Mouse (Mus musculus) midbrain, embryonic 10.5 days (tissue): ENCODE results near the gene Rnf20. TPM values are rescaled to one million over a fixed set of nuclear protein-coding genes. Genes with fewer than 3 reads are reported as not detected.
"Not testable (repeated sequence)": the region's sequence is repeated elsewhere in the genome, so short reads cannot be mapped to it uniquely, and the experiment has no call there.

Source experiments
- DNase-seq: peaks from one replicate; pipeline ENCODE4 v3.0.0-alpha.2; 2017; ENCODE audit warnings: low spot score
- H3K27ac ChIP-seq: fragments of 300-500 bp; sonication (generic); replicated peaks from 2 replicates; pipeline ENCODE4 v1.5.1; 2016; ENCODE audit warnings: mild to moderate bottlenecking
- H3K27me3 ChIP-seq: fragments of 300-500 bp; sonication (generic); 2 replicates; pipeline ENCODE4 v1.6.1; 2016; ENCODE audit warnings: low read depth, mild to moderate bottlenecking; ENCODE audit not compliant: poor library complexity, severe bottlenecking
- H3K36me3 ChIP-seq: fragments of 300-500 bp; sonication (generic); 2 replicates; pipeline ENCODE4 v1.6.1; 2016; ENCODE audit warnings: mild to moderate bottlenecking, moderate library complexity
- H3K4me1 ChIP-seq: fragments of 300-500 bp; sonication (generic); 2 replicates; pipeline ENCODE4 v1.6.1; 2016
- H3K4me3 ChIP-seq: fragments of 300-500 bp; sonication (generic); 2 replicates; pipeline ENCODE4 v1.5.1; 2016; ENCODE audit warnings: mild to moderate bottlenecking, moderate library complexity
- H3K9me3 ChIP-seq: fragments of 300-500 bp; sonication (generic); replicated peaks from 2 replicates; pipeline ENCODE4 v1.6.1; 2016; ENCODE audit warnings: mild to moderate bottlenecking
- WGBS: fragments of 180-500 bp; shearing (Covaris S2); methylation state at CpG from one replicate; pipeline ENCODE4 v1.1.7; 2016; 5-methylcytosine and 5-hydroxymethylcytosine counted together
- polyA plus RNA-seq: library from polyadenylated mRNA; unstranded; fragments of >200 nt; fragmentation: Nextera tagmentation; extraction: Ambion mirVana; gene quantifications from 2 replicates; pipeline ENCODE4 v1.2.1, GENCODE M21; 2016

The Rnf20 gene
- polyA plus RNA-seq, 1 experiment from 2014 or later, result 49.7 TPM

DNA sequence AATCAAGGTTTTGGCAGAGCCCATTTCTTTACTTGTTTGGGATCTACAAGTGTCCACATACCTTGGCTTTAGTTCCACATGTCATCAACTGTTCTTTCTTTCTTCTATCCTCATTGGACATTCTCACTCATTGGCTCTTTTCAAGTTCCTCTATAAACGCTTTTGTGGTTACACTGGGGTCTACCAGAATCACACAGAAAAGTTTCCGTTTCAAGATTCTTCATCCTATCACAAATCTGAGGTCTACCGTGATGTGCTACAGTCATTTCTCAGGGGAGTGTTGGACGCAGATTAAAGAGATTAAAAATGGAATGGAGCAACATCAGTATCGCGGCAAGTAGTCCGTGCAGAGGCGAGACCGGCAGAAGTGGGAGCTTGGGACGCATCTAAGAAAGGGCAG is 14.9 kb upstream of the Rnf20 start:
- no peaks in the 10 kb centered on the region for H3K36me3 ChIP-seq
- H3K4me1 ChIP-seq, result no peaks in the 10 kb centered on the region
- no peaks in the 10 kb centered on the region for H3K27me3 ChIP-seq
- H3K4me3 ChIP-seq, result no peak overlapping the region
- H3K9me3 ChIP-seq, result no peaks in the 10 kb centered on the region
- no peak for DNase-seq
- WGBS, result 94% methylated on average over 10 of the region's 10 CpGs
- no peak overlapping the region for H3K27ac ChIP-seq

DNA sequence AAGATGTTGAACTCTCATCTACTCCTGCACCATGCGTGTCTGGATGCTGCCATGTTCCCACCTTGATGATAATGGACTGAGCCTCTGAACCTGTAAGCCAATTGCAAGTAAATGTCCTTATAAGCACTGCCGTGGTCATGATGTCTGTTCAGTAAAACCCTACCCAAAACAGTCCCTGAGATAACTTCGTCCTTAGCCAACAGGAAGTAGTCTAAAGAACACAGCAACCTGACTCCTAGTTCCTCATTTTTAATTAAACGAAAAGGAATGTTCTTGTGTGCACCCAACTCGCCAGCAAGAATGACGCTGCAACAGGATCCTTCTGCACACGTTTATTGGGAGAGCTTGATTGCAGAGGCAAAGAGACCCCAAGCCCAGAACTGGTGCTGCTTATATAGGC is 11.9 kb upstream of the Rnf20 start:
- not testable (repeated sequence) for H3K27ac ChIP-seq, H3K36me3 ChIP-seq, H3K4me3 ChIP-seq, H3K27me3 ChIP-seq, H3K4me1 ChIP-seq, H3K9me3 ChIP-seq, DNase-seq
- WGBS, result 94% methylated on average over 7 of the region's 7 CpGs

DNA sequence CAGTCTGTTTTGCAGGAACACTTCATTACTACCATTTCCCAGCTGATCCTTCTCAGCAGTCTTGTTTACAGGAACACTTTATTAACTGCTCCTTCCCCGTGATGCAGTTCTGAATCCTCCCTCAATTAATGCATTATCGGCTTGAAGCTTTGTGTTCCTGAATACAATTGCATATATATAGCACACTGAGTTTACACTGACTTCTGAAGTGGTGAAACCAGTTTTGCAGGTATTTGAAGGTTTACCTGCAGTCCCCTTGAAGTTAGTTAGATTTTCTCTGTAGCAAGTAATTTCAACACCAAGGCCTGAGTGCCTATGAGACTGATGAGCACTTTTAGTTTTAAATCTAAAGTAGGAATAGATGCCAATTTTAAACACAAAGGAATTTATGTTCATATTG is 9.5 kb upstream of the Rnf20 start:
- no peak for DNase-seq
- Histone ChIP-seq H3K4me3 (no peak overlapping the region), H3K9me3 (no peaks in the 10 kb centered on the region), H3K36me3 (no peaks in the 10 kb centered on the region), H3K27me3 (no peaks in the 10 kb centered on the region), H3K27ac (no peak overlapping the region), H3K4me1 (0 out of 2 replicates have a peak, but pooled peaks cover 3% of the 10 kb centered on the region)
- 83% methylated on average over 2 of the region's 2 CpGs for WGBS

DNA sequence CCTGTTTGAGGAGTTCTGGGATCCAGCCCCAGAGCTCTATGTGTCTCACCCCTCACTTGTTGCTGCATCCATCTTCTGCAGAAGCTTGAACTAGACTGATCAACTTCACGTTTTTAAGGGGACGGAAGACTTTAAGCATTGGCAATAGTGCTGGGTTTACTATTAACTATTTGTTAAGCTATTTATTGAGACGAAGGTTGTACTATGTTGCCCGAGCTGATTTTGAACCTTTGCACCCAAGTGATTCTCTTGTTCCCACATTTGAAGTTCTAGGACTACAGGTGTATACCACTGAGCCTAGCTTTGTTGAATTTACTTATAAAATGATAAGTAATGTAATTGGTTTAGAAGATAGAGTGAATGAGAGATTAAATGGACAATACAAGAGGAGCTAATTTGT is 7.9 kb upstream of the Rnf20 start:
- 91% methylated on average over 4 of the region's 4 CpGs for WGBS
- H3K4me3 ChIP-seq, result no peak overlapping the region
- H3K36me3 ChIP-seq, result no peaks in the 10 kb centered on the region
- H3K27ac ChIP-seq, result no peak overlapping the region
- no peak for DNase-seq
- no peaks in the 10 kb centered on the region for H3K27me3 ChIP-seq
- H3K9me3 ChIP-seq, result no peaks in the 10 kb centered on the region
- H3K4me1 ChIP-seq, result 0 out of 2 replicates have a peak, but pooled peaks cover 3% of the 10 kb centered on the region

DNA sequence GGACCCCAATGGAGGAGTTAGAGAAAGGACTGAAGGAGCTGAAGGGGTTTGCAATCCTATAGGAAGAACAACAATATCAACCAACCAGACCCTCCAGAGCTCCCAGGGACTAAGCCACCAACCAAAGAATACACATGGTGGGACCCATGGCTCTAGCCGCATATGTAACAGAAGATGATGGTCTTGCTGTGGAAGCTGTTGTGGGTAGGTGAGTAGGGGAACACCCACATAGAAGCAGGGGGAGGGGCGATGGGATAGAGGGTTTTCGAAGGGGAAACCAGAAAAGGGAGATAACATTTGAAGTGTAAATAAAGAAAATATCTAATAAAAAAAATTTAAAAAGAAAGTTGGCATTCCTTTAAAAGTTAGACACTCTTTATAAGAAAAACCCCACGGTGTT is 6.8 kb upstream of the Rnf20 start:
- not testable (repeated sequence) for H3K36me3 ChIP-seq, H3K4me3 ChIP-seq, H3K27ac ChIP-seq, H3K27me3 ChIP-seq, H3K9me3 ChIP-seq, DNase-seq, H3K4me1 ChIP-seq
- WGBS, result 93% methylated on average over 4 of the region's 4 CpGs

DNA sequence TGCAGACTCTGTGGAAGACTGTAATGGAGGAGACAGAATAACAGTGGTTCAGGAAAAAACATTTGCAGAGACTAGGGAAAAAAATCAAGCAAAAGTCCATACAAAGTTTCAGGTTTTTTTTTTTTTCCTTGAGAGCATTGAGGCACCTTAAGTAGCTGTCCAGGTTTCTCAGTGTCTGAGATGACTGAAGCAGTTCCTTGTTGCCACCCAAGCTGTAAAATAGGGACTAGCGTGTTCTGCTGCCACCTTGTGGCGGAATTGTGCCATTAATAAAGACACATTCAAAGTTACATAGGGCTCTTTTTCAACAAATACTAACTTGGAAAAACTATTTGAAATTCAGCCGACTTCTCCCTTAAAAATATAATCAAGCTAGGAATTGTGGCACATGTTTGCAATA is 4.8 kb upstream of the Rnf20 start:
- DNase-seq, result peak; percentile 54
- Histone ChIP-seq H3K27ac (no peak overlapping the region), H3K4me1 (0 out of 2 replicates have a peak, but pooled peaks cover 6% of the 10 kb centered on the region), H3K4me3 (no peak overlapping the region), H3K9me3 (no peaks in the 10 kb centered on the region), H3K36me3 (no peaks in the 10 kb centered on the region), H3K27me3 (no peaks in the 10 kb centered on the region)
- WGBS, result 8% methylated on average over 3 of the region's 3 CpGs

DNA sequence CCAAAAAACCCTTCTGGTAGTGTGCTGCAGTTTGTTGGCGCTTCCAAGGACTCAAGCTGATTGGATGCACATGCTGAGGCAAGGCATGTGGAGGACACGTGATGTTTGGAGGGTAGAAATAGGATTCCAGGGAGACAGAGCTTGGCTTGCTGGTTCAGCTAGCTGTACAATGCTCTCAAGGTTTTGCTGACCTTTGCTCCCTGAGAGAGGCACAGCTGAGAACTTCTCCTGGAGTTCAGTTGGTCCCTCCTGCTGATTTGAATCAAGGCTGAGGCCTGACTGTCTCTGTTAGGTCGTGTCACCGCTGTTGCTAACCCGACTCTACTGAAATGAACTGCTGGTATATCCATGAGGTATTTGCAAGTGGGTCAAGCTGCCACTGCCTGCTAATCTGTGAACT is 2.9 kb upstream of the Rnf20 start:
- no peak overlapping the region for H3K4me3 ChIP-seq
- peaks cover 6% of the 10 kb centered on the region for H3K36me3 ChIP-seq
- 81% methylated on average over 5 of the region's 5 CpGs for WGBS
- H3K27ac ChIP-seq, result no peak overlapping the region
- H3K27me3 ChIP-seq, result no peaks in the 10 kb centered on the region
- peaks cover 20% of the 10 kb centered on the region for H3K4me1 ChIP-seq
- H3K9me3 ChIP-seq, result no peaks in the 10 kb centered on the region
- DNase-seq, result no peak

DNA sequence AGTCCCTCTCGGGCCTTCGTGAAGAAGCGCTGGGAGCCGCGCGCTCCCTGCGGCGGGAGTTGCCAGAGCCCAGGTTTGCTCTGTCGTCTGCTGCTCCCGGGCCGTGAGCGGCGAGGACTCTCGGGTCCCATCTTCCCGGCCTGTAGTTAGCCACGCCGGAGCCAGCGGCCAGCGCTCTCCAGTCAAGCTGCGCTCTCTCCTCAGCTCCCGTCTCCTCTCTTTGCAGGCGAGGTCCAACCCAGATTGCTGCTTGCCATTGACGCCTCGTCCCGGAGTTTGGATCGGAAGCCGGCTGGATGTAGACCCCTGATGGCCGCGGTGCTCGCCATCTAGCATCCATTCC is 304 bp downstream of the Rnf20 start:
- Histone ChIP-seq H3K4me3 (peak overlapping the region; percentile 81), H3K27me3 (no peaks in the 10 kb centered on the region)
- WGBS, result under 1% methylated on average over 30 of the region's 30 CpGs

DNA sequence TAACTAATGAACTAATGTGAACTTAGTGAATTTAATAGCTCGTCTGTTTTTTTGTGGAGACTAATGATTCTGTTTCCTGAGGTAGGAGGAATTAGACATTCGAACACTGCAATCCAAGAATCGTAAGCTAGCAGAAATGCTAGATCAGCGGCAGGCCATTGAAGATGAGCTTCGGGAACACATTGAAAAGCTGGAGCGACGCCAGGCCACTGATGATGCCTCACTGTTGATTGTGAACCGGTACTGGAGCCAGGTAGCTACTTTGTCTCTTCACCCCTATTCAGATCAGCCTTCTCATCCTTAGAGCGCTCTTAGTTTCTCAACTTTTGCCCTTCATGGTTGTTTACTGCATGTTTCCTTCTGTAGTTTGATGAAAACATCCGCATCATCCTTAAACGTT is 6.0 kb downstream of the Rnf20 start:
- Histone ChIP-seq H3K27me3 (no peaks in the 10 kb centered on the region), H3K4me1 (peaks cover 9% of the 10 kb centered on the region), H3K4me3 (no peak overlapping the region), H3K27ac (no peak overlapping the region), H3K9me3 (no peaks in the 10 kb centered on the region), H3K36me3 (peaks cover 87% of the 10 kb centered on the region)
- no peak for DNase-seq
- 95% methylated on average over 11 of the region's 11 CpGs for WGBS

More for the DNA sequence above, 304 bp downstream of the Rnf20 start:
- no peaks in the 10 kb centered on the region for H3K9me3 ChIP-seq
- H3K36me3 ChIP-seq, result peaks cover 37% of the 10 kb centered on the region
- peak overlapping the region; percentile 90 for H3K27ac ChIP-seq
- peaks cover 16% of the 10 kb centered on the region for H3K4me1 ChIP-seq
- DNase-seq, result no peak

DNA sequence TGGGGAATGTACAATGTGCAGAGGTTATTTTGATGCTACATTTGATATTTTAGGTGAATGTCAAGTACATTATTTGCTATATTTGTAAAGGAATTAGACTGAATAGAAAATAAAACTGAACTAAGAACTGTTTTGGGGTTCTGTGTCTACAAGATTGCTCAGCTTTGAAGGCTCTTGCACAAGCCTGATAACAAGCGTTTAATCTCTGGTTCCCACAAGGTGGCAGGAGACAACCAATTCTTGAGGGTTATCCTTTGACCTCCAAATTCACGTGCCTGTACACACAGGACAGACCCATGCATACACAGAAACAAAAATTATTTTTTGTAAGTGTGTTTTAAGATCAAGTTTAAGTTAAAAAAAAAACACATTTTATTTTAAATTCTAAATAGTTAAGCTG is 8.1 kb downstream of the Rnf20 start:
- Histone ChIP-seq H3K27ac (no peak overlapping the region), H3K4me1 (no peaks in the 10 kb centered on the region), H3K27me3 (no peaks in the 10 kb centered on the region), H3K4me3 (no peak overlapping the region), H3K36me3 (peaks cover 93% of the 10 kb centered on the region), H3K9me3 (no peaks in the 10 kb centered on the region)
- DNase-seq, result no peak
- 76% methylated on average over 2 of the region's 2 CpGs for WGBS

DNA sequence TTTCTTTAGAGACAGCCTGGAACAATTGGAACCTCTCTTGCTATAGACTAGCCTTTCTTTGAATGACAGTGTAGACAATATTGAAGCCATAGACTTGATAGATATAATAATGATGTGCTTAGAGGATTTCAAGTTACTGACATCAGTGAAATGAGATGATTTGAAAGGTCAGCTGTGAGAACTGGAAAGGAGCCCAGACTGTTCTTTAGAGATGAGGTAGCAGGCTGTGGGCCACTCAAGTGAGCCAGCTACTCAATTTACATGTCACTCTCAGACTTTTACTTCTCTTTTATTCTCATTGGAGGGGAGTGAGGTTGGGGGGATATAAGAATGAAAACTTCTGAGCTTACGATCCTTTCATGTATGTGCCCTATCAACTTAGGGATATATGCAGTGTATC is 27.6 kb downstream of the Rnf20 start:
- H3K27ac ChIP-seq, result no peak overlapping the region
- no peaks in the 10 kb centered on the region for H3K27me3 ChIP-seq
- no peaks in the 10 kb centered on the region for H3K4me1 ChIP-seq
- DNase-seq, result no peak
- H3K36me3 ChIP-seq, result peaks cover 87% of the 10 kb centered on the region
- H3K9me3 ChIP-seq, result no peaks in the 10 kb centered on the region
- 78% methylated on average over 1 of the region's 1 CpGs for WGBS
- no peak overlapping the region for H3K4me3 ChIP-seq

DNA sequence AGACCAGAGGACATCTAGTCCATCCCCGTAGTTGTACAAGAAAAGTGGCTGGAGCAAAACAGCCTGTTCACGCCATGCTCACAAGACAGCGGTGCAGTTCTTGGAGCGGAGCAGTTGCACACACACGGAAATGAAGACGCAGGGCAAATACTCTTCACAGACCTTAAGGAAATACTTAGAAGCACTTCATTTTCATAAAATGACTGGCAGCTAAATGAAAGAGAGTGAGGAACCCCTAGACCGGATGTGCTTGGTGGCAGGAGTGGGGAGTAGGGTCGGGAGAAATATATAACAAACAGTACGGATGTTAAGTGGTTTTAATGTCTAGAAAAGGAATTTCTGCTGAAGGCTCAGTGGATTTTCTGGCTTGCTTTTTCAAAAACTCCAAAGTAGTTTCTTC is 29.9 kb downstream of the Rnf20 start:
- Histone ChIP-seq H3K27ac (no peak overlapping the region), H3K4me3 (no peak overlapping the region), H3K4me1 (no peaks in the 10 kb centered on the region), H3K9me3 (no peaks in the 10 kb centered on the region), H3K27me3 (no peaks in the 10 kb centered on the region), H3K36me3 (peaks cover 69% of the 10 kb centered on the region)
- no peak for DNase-seq
- WGBS, result 94% methylated on average over 9 of the region's 9 CpGs

DNA sequence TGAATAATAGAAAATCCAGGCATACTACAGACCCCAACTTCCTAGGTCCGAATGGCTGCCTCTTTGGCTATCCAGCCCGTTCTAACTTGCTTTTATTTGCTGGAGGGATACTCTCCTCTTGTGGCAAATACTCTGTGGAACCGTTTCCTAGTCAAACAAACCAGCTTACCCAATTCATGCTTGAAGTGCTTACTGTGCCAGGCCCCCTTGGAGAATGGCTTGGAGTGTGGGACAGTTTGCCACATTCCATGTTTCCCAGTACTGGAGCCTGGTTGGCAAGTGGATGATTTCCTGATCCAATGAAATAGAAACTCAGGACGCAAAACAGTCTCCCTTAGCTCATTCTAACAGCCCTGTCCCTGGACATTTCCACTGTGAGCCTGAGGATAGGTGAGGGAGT is 30.4 kb downstream of the Rnf20 start:
- no peaks in the 10 kb centered on the region for H3K27me3 ChIP-seq
- no peak overlapping the region for H3K4me3 ChIP-seq
- DNase-seq, result no peak
- no peaks in the 10 kb centered on the region for H3K9me3 ChIP-seq
- peaks cover 63% of the 10 kb centered on the region for H3K36me3 ChIP-seq
- no peaks in the 10 kb centered on the region for H3K4me1 ChIP-seq
- H3K27ac ChIP-seq, result no peak overlapping the region
- 88% methylated on average over 4 of the region's 4 CpGs for WGBS

DNA sequence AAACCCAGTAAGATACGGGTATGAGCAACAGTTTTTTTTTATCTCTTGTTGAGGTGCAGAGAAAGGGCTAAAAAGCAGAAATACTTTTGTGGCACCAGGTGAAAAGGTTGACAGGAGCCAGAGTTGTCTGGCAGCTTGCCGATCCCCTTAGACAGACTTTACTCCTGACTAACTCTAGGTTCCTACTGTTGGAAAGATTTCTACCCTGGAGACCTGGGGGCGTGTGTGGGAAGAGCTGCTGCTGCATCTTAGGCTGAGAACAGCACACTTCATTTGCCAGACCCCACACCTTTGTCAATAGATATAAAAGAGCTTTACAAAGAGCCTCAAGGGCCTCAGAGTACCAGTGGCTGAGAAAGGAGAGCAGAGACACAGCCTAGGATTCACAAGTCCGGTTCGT is 33.0 kb downstream of the Rnf20 start:
- Histone ChIP-seq H3K4me3 (no peak overlapping the region), H3K27ac (no peak overlapping the region), H3K4me1 (no peaks in the 10 kb centered on the region), H3K27me3 (no peaks in the 10 kb centered on the region), H3K36me3 (peaks cover 37% of the 10 kb centered on the region), H3K9me3 (no peaks in the 10 kb centered on the region)
- WGBS, result 87% methylated on average over 5 of the region's 5 CpGs
- DNase-seq, result no peak
